Comparison of ENCODE assay signal across 28 mouse cellular contexts in the genomic region with DNA sequence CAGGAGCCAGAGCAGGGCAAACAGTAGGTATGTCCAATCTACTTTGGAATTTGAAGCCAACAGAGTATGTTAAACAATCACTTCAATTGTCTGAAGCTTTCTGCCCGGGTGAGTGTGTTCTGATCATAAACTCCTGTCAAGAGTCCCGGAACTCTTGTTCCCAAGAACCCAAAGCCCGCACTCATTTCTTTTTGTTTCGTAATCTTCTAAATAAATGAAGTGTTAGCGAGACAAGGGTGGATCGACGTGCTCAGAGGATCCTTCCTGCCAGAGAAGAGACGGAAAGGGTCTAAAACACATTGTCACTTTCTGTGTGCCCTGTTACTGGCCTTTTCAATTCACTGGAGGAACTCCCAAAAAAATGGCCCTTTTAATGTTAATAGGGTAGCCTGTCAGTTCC. TPM values are rescaled to one million over a fixed set of nuclear protein-coding genes. Genes with fewer than 3 reads are reported as not detected.
DNase-seq lines count a peak whose midpoint lies in the region; ATAC-seq lines count a peak whose summit lies in the region.
"Had no signal": no experiment of that assay in that cellular context is flagged by ENCODE, and none has a peak within 500 bp of the region (broad histone marks: within the 10 kb centered on the region; RNA-seq: fewer than 3 reads in every experiment).

No protein-coding gene starts in this region.

- H3K36me3 ChIP-seq in heart, embryonic 16.5 days (ENCODE audit: control insufficient read depth, insufficient read depth), result no peaks in the 10 kb centered on the region
- H3K36me3 ChIP-seq in lung, embryonic 15.5 days, result no peaks in the 10 kb centered on the region
- H3K36me3 ChIP-seq in intestine, embryonic 16.5 days (ENCODE audit: control insufficient read depth, insufficient read depth, low read length), result no peaks in the 10 kb centered on the region
- H3K36me3 ChIP-seq: embryonic facial prominence, embryonic 15.5 days; hindbrain, embryonic 10.5 days; hindbrain, embryonic 15.5 days; kidney, embryonic 15.5 days; limb, embryonic 10.5 days; limb, embryonic 15.5 days; liver, embryonic 13.5 days; midbrain, embryonic 13.5 days had no signal

- H3K4me2 ChIP-seq in heart, embryonic 16.5 days (ENCODE audit: low read depth, low read length), result no peak overlapping the region
- H3K4me2 ChIP-seq in lung, embryonic 15.5 days, result no peak overlapping the region
- H3K4me2 ChIP-seq in intestine, embryonic 16.5 days (ENCODE audit: low read depth, low read length), result no peak overlapping the region
- H3K4me2 ChIP-seq: embryonic facial prominence, embryonic 15.5 days; forebrain, embryonic 13.5 days; hindbrain, embryonic 15.5 days; kidney, embryonic 15.5 days; limb, embryonic 15.5 days; liver, embryonic 13.5 days; midbrain, embryonic 13.5 days had no signal

- ATAC-seq in heart, embryonic 16.5 days (replicated peaks; ENCODE audit: extremely low read depth, insufficient read depth, low FRiP score), result no peak
- ATAC-seq in lung, embryonic 15.5 days (ENCODE audit: borderline replicate concordance, extremely low read depth, low FRiP score, low TSS enrichment), result peak; percentile 71
- no peak for ATAC-seq in erythroid progenitor cell, adult 5-6 weeks (replicated peaks; ENCODE audit: low FRiP score, poor library complexity, severe bottlenecking)
- no peak for ATAC-seq in intestine, embryonic 16.5 days
- ATAC-seq: CD4-positive, CD25-positive, alpha-beta regulatory T cell, adult 4 months; forebrain, embryonic 13.5 days; inflammation-experienced regulatory T-cells, adult 6 months; midbrain, embryonic 13.5 days had no signal

- H3K4me1 ChIP-seq in heart, embryonic 16.5 days (ENCODE audit: control insufficient read depth, insufficient read depth, low read length), result peaks cover 40% of the 10 kb centered on the region
- H3K4me1 ChIP-seq in lung, embryonic 15.5 days, result peaks cover 70% of the 10 kb centered on the region
- H3K4me1 ChIP-seq in intestine, embryonic 16.5 days (ENCODE audit: control insufficient read depth, insufficient read depth, low read length), result peaks cover 10% of the 10 kb centered on the region

- WGBS in heart, embryonic 16.5 days, result 71% methylated on average over 8 of the region's 8 CpGs
- 10% methylated on average over 8 of the region's 8 CpGs for WGBS in lung, embryonic 15.5 days
- WGBS in intestine, embryonic 16.5 days, result 66% methylated on average over 8 of the region's 8 CpGs

- H3K9me3 ChIP-seq in heart, embryonic 16.5 days (replicated peaks; ENCODE audit: control insufficient read depth, low read length), result no peaks in the 10 kb centered on the region
- no peaks in the 10 kb centered on the region for H3K9me3 ChIP-seq in lung, embryonic 15.5 days
- no peaks in the 10 kb centered on the region for H3K9me3 ChIP-seq in intestine, embryonic 16.5 days (ENCODE audit: control insufficient read depth, low read length)
- H3K9me3 ChIP-seq: embryonic facial prominence, embryonic 15.5 days; forebrain, embryonic 13.5 days; hindbrain, embryonic 10.5 days; hindbrain, embryonic 15.5 days; kidney, embryonic 15.5 days; limb, embryonic 10.5 days; limb, embryonic 15.5 days; liver, embryonic 13.5 days; midbrain, embryonic 13.5 days had no signal

- H3K4me3 ChIP-seq in heart, embryonic 16.5 days (ENCODE audit: low read length), result no peak overlapping the region
- H3K4me3 ChIP-seq in lung, embryonic 15.5 days, result no peak overlapping the region
- no peak overlapping the region for H3K4me3 ChIP-seq in intestine, embryonic 16.5 days (ENCODE audit: low read length)
- H3K4me3 ChIP-seq: embryonic facial prominence, embryonic 15.5 days; forebrain, embryonic 13.5 days; hindbrain, embryonic 10.5 days; hindbrain, embryonic 15.5 days; kidney, embryonic 15.5 days; limb, embryonic 10.5 days; limb, embryonic 15.5 days; liver, embryonic 13.5 days; midbrain, embryonic 13.5 days had no signal

- peak overlapping the region; percentile 88 for H3K27ac ChIP-seq in heart, embryonic 16.5 days (ENCODE audit: low read length)
- peak overlapping the region; percentile 65 for H3K27ac ChIP-seq in lung, embryonic 15.5 days
- no peak overlapping the region for H3K27ac ChIP-seq in intestine, embryonic 16.5 days (ENCODE audit: low read length)
- H3K27ac ChIP-seq: embryonic facial prominence, embryonic 15.5 days; forebrain, embryonic 13.5 days; hindbrain, embryonic 10.5 days; hindbrain, embryonic 15.5 days; kidney, embryonic 15.5 days; limb, embryonic 10.5 days; liver, embryonic 13.5 days; macrophage; midbrain, embryonic 13.5 days had no signal

- no peak overlapping the region; the same call in 1 of the 2 replicates for H3K9ac ChIP-seq in heart, embryonic 16.5 days (ENCODE audit: low read length)
- H3K9ac ChIP-seq in lung, embryonic 15.5 days, result no peak overlapping the region
- H3K9ac ChIP-seq in intestine, embryonic 16.5 days (ENCODE audit: low read depth, low read length), result no peak overlapping the region
- H3K9ac ChIP-seq: embryonic facial prominence, embryonic 15.5 days; hindbrain, embryonic 15.5 days; kidney, embryonic 15.5 days; limb, embryonic 15.5 days; liver, embryonic 13.5 days; midbrain, embryonic 13.5 days had no signal

- no peak for DNase-seq in heart, adult 11 months
- DNase-seq in lung, postnatal 14 days, result no peak
- peak; percentile 38 for DNase-seq in lung, postnatal 10 days
- DNase-seq: adrenal gland, postnatal 14 days; cerebellum, adult 11 months; cerebellum, adult 9-11 months; gastrocnemius, postnatal 14 days; kidney, adult 18-20 months; kidney, postnatal 25 days; liver, embryonic 13.5 days; retina, postnatal 1 day; right cerebral cortex, postnatal 14 days; thymus, postnatal 4 days had no signal

- no peaks in the 10 kb centered on the region for H3K27me3 ChIP-seq in heart, embryonic 16.5 days (ENCODE audit: control insufficient read depth, insufficient read depth, low read length)
- no peaks in the 10 kb centered on the region for H3K27me3 ChIP-seq in lung, embryonic 15.5 days
- no peaks in the 10 kb centered on the region for H3K27me3 ChIP-seq in intestine, embryonic 16.5 days (replicated peaks; ENCODE audit: control insufficient read depth, insufficient read depth, low read length)
- H3K27me3 ChIP-seq: embryonic facial prominence, embryonic 15.5 days; hindbrain, embryonic 15.5 days; limb, embryonic 15.5 days had no signal

RNA-seq across cellular contexts. Expression of a gene that starts 6.2 kb away (rescaled TPM):
- 101 and 112 TPM in 2 replicates for polyA plus RNA-seq in heart, embryonic 16.5 days (2015; fragmentation: Nextera tagmentation; extraction: Ambion mirVana)
- polyA plus RNA-seq in lung, embryonic 15.5 days (2015; fragmentation: Nextera tagmentation; extraction: Ambion mirVana), result 150 and 154 TPM in 2 replicates
- total RNA-seq in erythroid progenitor cell, adult 5-6 weeks (2015; ENCODE audit: low replicate concordance), result not detected in 2 replicates
- not detected in 2 replicates for total RNA-seq in erythroid progenitor cell, adult 5-6 weeks (2017; ENCODE audit: low replicate concordance)
- polyA plus RNA-seq in intestine, embryonic 16.5 days (2015; fragmentation: Nextera tagmentation; extraction: Ambion mirVana), result 31.5 and 37.6 TPM in 2 replicates
- polyA plus RNA-seq: macrophage had no signal
